Mouse (Mus musculus): ENCODE measurements at regions not wholly inside any gene's neighbourhood (a gene's known extent, or its start where the extent isn't known, plus 50 kb on each side); places are given as distances from the start of the nearest gene placed in this dataset.

DNA sequence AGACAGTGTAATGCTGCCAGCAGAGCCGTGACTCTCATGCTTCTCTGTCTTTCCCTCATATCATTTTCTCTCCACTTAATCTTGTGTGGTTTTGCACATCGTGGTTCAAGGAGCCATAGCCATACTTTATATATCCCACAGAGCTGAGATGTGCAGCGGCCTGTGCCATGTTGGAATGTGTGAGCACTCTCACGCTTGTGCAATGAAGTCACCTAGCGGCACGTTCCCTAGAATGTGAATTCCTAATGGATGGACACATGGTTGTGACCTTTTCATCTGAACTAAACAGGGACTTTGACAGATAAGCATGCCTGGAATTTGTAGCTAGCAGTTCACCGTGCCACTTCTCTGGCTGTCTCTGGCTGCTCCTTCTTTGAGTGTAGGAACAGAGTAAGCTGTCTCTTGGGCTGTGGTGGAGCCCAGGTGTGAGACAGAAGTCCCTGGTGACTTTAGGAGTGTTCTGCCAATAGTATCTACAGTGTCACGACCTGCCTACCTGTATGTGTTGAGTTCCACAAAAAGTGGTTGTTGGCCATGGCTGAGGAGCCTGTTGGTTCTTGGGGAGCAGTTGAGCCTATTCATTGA lies 129.0 kb downstream of the Bod1 start:
- no peak overlapping the region for H3K27ac ChIP-seq (ENCODE audit: low read depth, low read length)
- no peak overlapping the region for H3K4me3 ChIP-seq (ENCODE audit: low read depth, low read length)
- DNase-seq (ENCODE audit: low spot score) = no peak
- 89% methylated on average over 8 of the region's 8 CpGs for WGBS
- H3K4me1 ChIP-seq (ENCODE audit: control insufficient read depth, insufficient read depth, low read length) = no peaks in the 10 kb centered on the region
- no peaks in the 10 kb centered on the region for H3K9me3 ChIP-seq (replicated peaks; ENCODE audit: control insufficient read depth, low read length)
- ATAC-seq = no peak
- no peak overlapping the region for H3K9ac ChIP-seq (ENCODE audit: low read length)
- no peaks in the 10 kb centered on the region for H3K36me3 ChIP-seq (ENCODE audit: control insufficient read depth, insufficient read depth, low read length)
- H3K27me3 ChIP-seq (replicated peaks; ENCODE audit: control insufficient read depth, insufficient read depth, low read length) = no peaks in the 10 kb centered on the region
- no peak overlapping the region for H3K4me2 ChIP-seq (ENCODE audit: low read length)

DNA sequence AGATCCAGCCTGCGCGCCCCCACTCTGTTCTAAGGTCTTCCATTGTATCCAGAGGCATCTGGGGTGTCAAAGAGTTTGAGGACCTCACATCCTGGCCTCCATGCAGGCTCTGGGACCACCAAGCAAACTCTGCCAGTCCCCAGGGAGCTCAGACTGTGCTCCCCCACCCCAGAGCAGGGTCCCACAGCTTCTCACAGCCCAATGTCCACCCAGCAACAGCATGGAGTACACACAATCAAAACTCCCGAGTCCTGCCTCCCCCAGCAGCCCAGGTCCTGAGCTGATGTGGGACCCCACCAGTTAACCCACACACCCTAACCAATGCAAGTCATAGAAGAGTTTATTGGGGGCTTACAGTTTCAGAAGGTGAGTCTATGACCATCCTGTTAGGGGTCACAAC lies 130.3 kb downstream of the Bod1 start:
- Histone ChIP-seq H3K4me2 (ENCODE audit: low read length) (no peak overlapping the region), H3K9me3 (replicated peaks; ENCODE audit: control insufficient read depth, low read length) (no peaks in the 10 kb centered on the region), H3K4me3 (ENCODE audit: low read depth, low read length) (no peak overlapping the region), H3K27ac (ENCODE audit: low read depth, low read length) (no peak overlapping the region), H3K4me1 (ENCODE audit: control insufficient read depth, insufficient read depth, low read length) (no peaks in the 10 kb centered on the region), H3K27me3 (replicated peaks; ENCODE audit: control insufficient read depth, insufficient read depth, low read length) (no peaks in the 10 kb centered on the region), H3K36me3 (ENCODE audit: control insufficient read depth, insufficient read depth, low read length) (no peaks in the 10 kb centered on the region), H3K9ac (ENCODE audit: low read length) (no peak overlapping the region)
- 87% methylated on average over 3 of the region's 3 CpGs for WGBS
- ATAC-seq (no peak), DNase-seq (ENCODE audit: low spot score) (no peak)

- no peaks in the 10 kb centered on the region for H3K27me3 ChIP-seq (replicated peaks; ENCODE audit: control insufficient read depth, insufficient read depth, low read length)
- ATAC-seq (no peak), DNase-seq (ENCODE audit: low spot score) (no peak)
- no peaks in the 10 kb centered on the region for H3K36me3 ChIP-seq (ENCODE audit: control insufficient read depth, insufficient read depth, low read length)
- H3K4me2 ChIP-seq (ENCODE audit: low read length) = no peak overlapping the region
- no peaks in the 10 kb centered on the region for H3K4me1 ChIP-seq (ENCODE audit: control insufficient read depth, insufficient read depth, low read length)
- no peak overlapping the region for H3K4me3 ChIP-seq (ENCODE audit: low read depth, low read length)
- H3K27ac ChIP-seq (ENCODE audit: low read depth, low read length) = no peak overlapping the region
- no peaks in the 10 kb centered on the region for H3K9me3 ChIP-seq (replicated peaks; ENCODE audit: control insufficient read depth, low read length)
- H3K9ac ChIP-seq (ENCODE audit: low read length) = no peak overlapping the region
Measured at GRCm38 (mm10) chr11:31540816-31541215, 130.9 kb downstream of the Bod1 start.

GRCm38 (mm10) chr11:31531416-31531815 lies 140.3 kb downstream of the Bod1 start:
- no peak for DNase-seq (ENCODE audit: low spot score)
- no peak overlapping the region for H3K27ac ChIP-seq (ENCODE audit: low read depth, low read length)
- no peak for ATAC-seq
- 95% methylated on average over 2 of the region's 2 CpGs for WGBS
- no peaks in the 10 kb centered on the region for H3K36me3 ChIP-seq (ENCODE audit: control insufficient read depth, insufficient read depth, low read length)
- no peaks in the 10 kb centered on the region for H3K9me3 ChIP-seq (replicated peaks; ENCODE audit: control insufficient read depth, low read length)
- no peaks in the 10 kb centered on the region for H3K27me3 ChIP-seq (replicated peaks; ENCODE audit: control insufficient read depth, insufficient read depth, low read length)
- H3K4me2 ChIP-seq (ENCODE audit: low read length) = no peak overlapping the region
- H3K4me1 ChIP-seq (ENCODE audit: control insufficient read depth, insufficient read depth, low read length) = no peaks in the 10 kb centered on the region
- H3K4me3 ChIP-seq (ENCODE audit: low read depth, low read length) = no peak overlapping the region
- H3K9ac ChIP-seq (ENCODE audit: low read length) = no peak overlapping the region

DNA sequence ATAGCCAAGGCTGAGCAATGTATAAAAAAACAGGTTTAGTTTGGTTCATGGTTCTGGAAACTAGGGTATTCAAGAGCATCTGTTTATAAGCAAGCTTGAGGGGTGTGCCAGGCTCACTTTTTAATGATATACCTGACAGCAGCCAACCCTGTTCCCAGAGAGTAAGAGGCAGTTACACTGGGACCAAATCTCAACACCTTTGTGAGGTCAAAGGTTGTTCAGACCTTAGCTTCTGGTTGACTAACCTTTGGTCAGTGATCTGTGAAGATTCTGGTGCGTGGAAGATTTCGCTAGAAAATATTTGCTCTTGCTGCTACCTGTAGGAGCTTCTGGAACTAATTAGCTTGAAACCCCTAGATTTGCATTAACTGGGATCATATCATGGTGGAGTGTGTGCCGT lies 140.8 kb downstream of the Bod1 start:
- Histone ChIP-seq H3K9ac (ENCODE audit: low read length) (no peak overlapping the region), H3K27ac (ENCODE audit: low read depth, low read length) (no peak overlapping the region), H3K27me3 (replicated peaks; ENCODE audit: control insufficient read depth, insufficient read depth, low read length) (no peaks in the 10 kb centered on the region), H3K4me3 (ENCODE audit: low read depth, low read length) (no peak overlapping the region), H3K4me1 (ENCODE audit: control insufficient read depth, insufficient read depth, low read length) (no peaks in the 10 kb centered on the region), H3K36me3 (ENCODE audit: control insufficient read depth, insufficient read depth, low read length) (no peaks in the 10 kb centered on the region), H3K9me3 (replicated peaks; ENCODE audit: control insufficient read depth, low read length) (no peaks in the 10 kb centered on the region), H3K4me2 (ENCODE audit: low read length) (no peak overlapping the region)
- no peak for DNase-seq (ENCODE audit: low spot score)
- no peak for ATAC-seq
- WGBS = 91% methylated on average over 3 of the region's 3 CpGs

DNA sequence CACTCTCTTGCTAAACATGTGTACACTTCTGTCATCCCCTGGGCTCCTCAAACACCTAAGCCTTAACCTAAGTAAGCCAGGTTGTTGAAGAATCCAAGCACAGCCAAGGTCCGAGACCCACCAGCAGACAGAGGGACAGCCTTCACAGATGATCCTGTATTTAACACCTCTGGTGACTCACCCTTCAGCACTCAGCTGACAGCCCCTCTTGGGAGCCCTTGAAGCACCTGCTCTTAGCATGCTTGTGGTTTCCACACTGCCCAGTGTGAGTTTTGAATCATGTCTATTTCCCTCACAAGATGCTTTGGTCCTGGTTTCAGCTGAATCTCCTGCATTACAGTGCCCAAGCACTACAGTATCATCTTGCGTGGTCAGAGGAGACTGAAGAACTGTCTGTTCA lies 142.0 kb downstream of the Bod1 start:
- H3K9me3 ChIP-seq (replicated peaks; ENCODE audit: control insufficient read depth, low read length) = no peaks in the 10 kb centered on the region
- H3K4me2 ChIP-seq (ENCODE audit: low read length) = no peak overlapping the region
- H3K27ac ChIP-seq (ENCODE audit: low read depth, low read length) = no peak overlapping the region
- no peak for DNase-seq (ENCODE audit: low spot score)
- H3K9ac ChIP-seq (ENCODE audit: low read length) = no peak overlapping the region
- H3K4me3 ChIP-seq (ENCODE audit: low read depth, low read length) = no peak overlapping the region
- no peak for ATAC-seq
- H3K36me3 ChIP-seq (ENCODE audit: control insufficient read depth, insufficient read depth, low read length) = no peaks in the 10 kb centered on the region
- H3K27me3 ChIP-seq (replicated peaks; ENCODE audit: control insufficient read depth, insufficient read depth, low read length) = no peaks in the 10 kb centered on the region
- 93% methylated on average over 2 of the region's 2 CpGs for WGBS
- no peaks in the 10 kb centered on the region for H3K4me1 ChIP-seq (ENCODE audit: control insufficient read depth, insufficient read depth, low read length)

DNA sequence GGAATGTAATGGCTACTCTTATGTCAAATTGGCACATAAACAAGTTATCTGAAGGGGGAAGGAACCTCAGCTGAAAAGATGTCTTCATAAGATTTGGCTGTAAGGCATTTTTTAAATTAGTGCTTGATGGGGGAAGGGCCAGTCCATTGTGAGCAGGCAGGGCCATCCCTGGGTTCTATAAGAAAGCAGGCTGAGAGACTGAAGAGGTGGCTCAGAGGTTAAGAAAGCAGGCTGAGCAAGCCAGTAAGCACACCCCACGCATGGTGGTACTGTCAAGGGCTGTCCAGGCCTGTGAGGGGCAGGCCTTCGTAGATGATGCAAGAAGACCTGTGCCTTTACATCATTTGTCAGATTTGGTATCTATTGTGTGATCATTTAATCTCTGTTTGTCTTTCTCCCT lies 147.0 kb downstream of the Bod1 start:
- Histone ChIP-seq H3K4me2 (ENCODE audit: low read length) (no peak overlapping the region), H3K9ac (ENCODE audit: low read length) (no peak overlapping the region), H3K4me1 (ENCODE audit: control insufficient read depth, insufficient read depth, low read length) (no peaks in the 10 kb centered on the region), H3K27ac (ENCODE audit: low read depth, low read length) (no peak overlapping the region), H3K9me3 (replicated peaks; ENCODE audit: control insufficient read depth, low read length) (no peaks in the 10 kb centered on the region), H3K36me3 (ENCODE audit: control insufficient read depth, insufficient read depth, low read length) (no peaks in the 10 kb centered on the region), H3K4me3 (ENCODE audit: low read depth, low read length) (no peak overlapping the region), H3K27me3 (replicated peaks; ENCODE audit: control insufficient read depth, insufficient read depth, low read length) (no peaks in the 10 kb centered on the region)
- DNase-seq (ENCODE audit: low spot score) (no peak), ATAC-seq (no peak)
- 74% methylated on average over 2 of the region's 2 CpGs for WGBS

DNA sequence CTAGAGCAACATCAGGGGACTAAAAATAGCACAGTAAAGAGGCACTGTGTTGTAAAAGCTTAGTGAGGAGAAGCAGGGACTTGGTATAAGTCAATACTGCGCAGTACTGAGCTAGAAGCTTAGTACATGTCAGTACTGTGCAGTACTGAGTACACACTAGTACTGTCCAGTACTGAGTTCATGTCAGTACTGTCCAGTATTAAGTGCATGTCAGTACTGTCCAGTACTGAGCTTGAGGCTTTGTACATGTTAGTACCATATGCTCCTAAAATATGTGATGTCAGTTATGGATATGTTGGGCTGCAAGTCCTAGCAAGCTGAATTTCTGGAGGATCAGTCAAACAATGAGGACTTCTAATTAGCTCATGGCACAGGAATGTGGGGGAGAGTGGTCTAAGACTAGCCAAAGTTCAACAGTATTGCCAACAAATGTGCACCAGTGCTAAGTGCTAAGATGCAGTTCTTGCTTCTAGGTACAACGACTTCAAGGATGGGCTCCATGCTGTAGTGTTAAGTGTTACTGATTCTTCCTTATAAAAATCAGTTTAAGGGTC lies 147.5 kb downstream of the Bod1 start:
- no peak overlapping the region for H3K4me2 ChIP-seq (ENCODE audit: low read length)
- no peaks in the 10 kb centered on the region for H3K36me3 ChIP-seq (ENCODE audit: control insufficient read depth, insufficient read depth, low read length)
- WGBS = 91% methylated on average over 2 of the region's 2 CpGs
- no peak for ATAC-seq
- H3K27me3 ChIP-seq (replicated peaks; ENCODE audit: control insufficient read depth, insufficient read depth, low read length) = no peaks in the 10 kb centered on the region
- no peak overlapping the region for H3K27ac ChIP-seq (ENCODE audit: low read depth, low read length)
- no peak for DNase-seq (ENCODE audit: low spot score)
- no peaks in the 10 kb centered on the region for H3K4me1 ChIP-seq (ENCODE audit: control insufficient read depth, insufficient read depth, low read length)
- H3K4me3 ChIP-seq (ENCODE audit: low read depth, low read length) = no peak overlapping the region
- H3K9me3 ChIP-seq (replicated peaks; ENCODE audit: control insufficient read depth, low read length) = no peaks in the 10 kb centered on the region
- no peak overlapping the region for H3K9ac ChIP-seq (ENCODE audit: low read length)

DNA sequence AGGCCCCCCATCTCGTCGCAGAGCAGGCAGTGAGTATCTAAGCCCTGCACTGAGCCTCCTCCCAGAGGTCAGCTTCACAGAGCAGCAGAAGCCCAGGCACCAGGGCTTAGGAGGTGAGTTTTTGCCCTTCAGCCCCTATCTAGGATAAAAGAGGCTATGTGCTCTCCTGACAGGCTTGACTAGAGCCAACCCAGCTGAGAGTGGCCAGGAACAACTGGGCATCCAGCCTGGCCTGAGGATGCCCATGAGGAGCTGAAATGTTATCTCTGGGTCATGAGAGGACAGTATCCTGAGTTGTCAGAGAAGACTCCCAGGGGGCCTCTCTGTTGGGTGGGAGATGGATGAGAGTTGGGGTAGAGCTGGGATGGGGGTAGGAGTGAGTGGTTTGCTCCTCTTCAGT lies 149.6 kb downstream of the Bod1 start:
- ATAC-seq (no peak), DNase-seq (ENCODE audit: low spot score) (no peak)
- no peak overlapping the region for H3K4me2 ChIP-seq (ENCODE audit: low read length)
- no peaks in the 10 kb centered on the region for H3K4me1 ChIP-seq (ENCODE audit: control insufficient read depth, insufficient read depth, low read length)
- no peak overlapping the region for H3K4me3 ChIP-seq (ENCODE audit: low read depth, low read length)
- 74% methylated on average over 2 of the region's 2 CpGs for WGBS
- H3K27me3 ChIP-seq (replicated peaks; ENCODE audit: control insufficient read depth, insufficient read depth, low read length) = no peaks in the 10 kb centered on the region
- no peaks in the 10 kb centered on the region for H3K9me3 ChIP-seq (replicated peaks; ENCODE audit: control insufficient read depth, low read length)
- H3K27ac ChIP-seq (ENCODE audit: low read depth, low read length) = no peak overlapping the region
- no peak overlapping the region for H3K9ac ChIP-seq (ENCODE audit: low read length)
- no peaks in the 10 kb centered on the region for H3K36me3 ChIP-seq (ENCODE audit: control insufficient read depth, insufficient read depth, low read length)
